Mouse (Mus musculus) embryonic fibroblast, embryonic 13.5 days (primary cell): ENCODE data around the gene Itpr3.

Experiments used
- CTCF ChIP-seq: IDR thresholded peaks from 2 replicates; pipeline ENCODE4 v1.5.1; 2011; ENCODE audit warnings: mild to moderate bottlenecking, control low read depth, low read length, moderate library complexity, borderline replicate concordance; ENCODE audit not compliant: insufficient read depth
- POLR2A ChIP-seq: IDR thresholded peaks from 2 replicates; pipeline ENCODE4 v1.6.1; 2011; ENCODE audit warnings: low read depth, mild to moderate bottlenecking, control low read depth, low read length, moderate library complexity

DNA sequence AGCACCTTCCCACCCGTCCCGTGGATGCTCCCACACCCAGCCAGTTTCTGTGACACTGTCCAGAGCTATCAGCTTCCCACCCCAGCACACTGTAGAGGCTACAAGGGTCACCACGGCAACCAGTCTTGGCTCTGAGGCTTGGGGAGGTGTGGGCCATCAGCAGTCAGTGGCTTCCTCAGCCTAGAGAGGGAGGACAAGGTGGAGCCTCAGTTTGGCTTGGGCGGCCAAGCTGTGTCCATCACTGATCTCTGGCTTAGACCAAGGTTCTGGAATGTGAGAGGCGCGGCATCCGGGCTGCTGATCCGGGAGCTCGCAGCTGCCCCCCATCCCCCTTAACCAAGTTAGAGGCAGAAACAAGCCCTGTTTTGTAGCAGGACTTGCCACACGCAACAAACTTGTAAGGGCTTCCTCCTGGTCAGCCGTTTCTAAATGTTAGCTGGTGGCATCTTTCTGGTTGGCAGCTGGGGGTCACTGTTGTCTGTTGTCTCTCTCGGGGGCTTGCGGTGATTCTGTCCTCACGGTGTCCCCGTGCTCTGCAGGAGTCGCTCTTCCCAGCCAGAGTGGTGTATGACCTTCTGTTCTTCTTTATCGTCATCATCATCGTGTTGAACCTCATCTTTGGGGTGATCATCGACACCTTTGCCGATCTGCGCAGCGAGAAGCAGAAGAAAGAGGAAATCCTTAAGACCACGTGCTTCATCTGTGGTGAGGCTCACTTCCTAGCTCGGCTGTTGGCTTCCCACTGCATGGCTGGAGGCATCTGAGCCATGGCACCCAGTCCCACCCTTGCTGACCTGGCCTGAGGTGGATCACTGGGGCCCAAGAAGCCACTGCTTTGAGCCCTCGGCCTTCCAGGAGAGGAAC, 61.8 kb downstream of the Itpr3 start:
- TF ChIP-seq CTCF (no peak), POLR2A (no peak)
